Mouse (Mus musculus) MEL (cell line): ENCODE measurements around the gene Rprd2. TPM values are rescaled to one million over a fixed set of nuclear protein-coding genes. Genes with fewer than 3 reads are reported as not detected.

Source experiments
- DNase-seq: peaks from one replicate; pipeline ENCODE4 v3.0.0; 2011; ENCODE audit warnings: low read depth, low spot score
- H3K27ac ChIP-seq: 2 replicates; pipeline ENCODE4 v1.5.1; 2012; ENCODE audit warnings: low read depth, mild to moderate bottlenecking, control low read depth, low read length, moderate library complexity; ENCODE audit not compliant: control insufficient read depth
- H3K27me3 ChIP-seq, 2 experiments: fragments of 150-350 bp in 1 of 2; sonication (generic) in 1 of 2; 2 replicates each; pipeline ENCODE4 v1.6.1; 2012; ENCODE audit warnings: low read length in 2 of 2, mild to moderate bottlenecking in 2 of 2, improper control_type of control experiment in 1 of 2, moderate library complexity in 1 of 2; ENCODE audit not compliant: insufficient read depth in 2 of 2, control insufficient read depth in 1 of 2
- H3K36me3 ChIP-seq, 2 experiments: 2 replicates each; pipeline ENCODE4 v1.6.1; 2012 to 2014; ENCODE audit warnings: low read length in 2 of 2, improper control_type of control experiment in 1 of 2, inconsistent platforms in 1 of 2, mild to moderate bottlenecking in 1 of 2; ENCODE audit not compliant: insufficient read depth in 2 of 2, control insufficient read depth in 1 of 2
- H3K4me1 ChIP-seq, 2 experiments: fragments of 150-350 bp in 1 of 2; sonication (generic) in 1 of 2; 2 replicates each; pipeline ENCODE4 v1.6.1; 2012; ENCODE audit warnings: low read length in 2 of 2, improper control_type of control experiment in 1 of 2, mild to moderate bottlenecking in 1 of 2; ENCODE audit not compliant: insufficient read depth in 2 of 2, control insufficient read depth in 1 of 2
- H3K4me3 ChIP-seq, 2 experiments: fragments of 150-350 bp in 1 of 2; sonication (generic) in 1 of 2; 2 replicates each; pipeline ENCODE4 v1.5.1; 2012; ENCODE audit warnings: low read depth in 2 of 2, low read length in 2 of 2, mild to moderate bottlenecking in 2 of 2, moderate library complexity in 2 of 2, control low read depth in 1 of 2, improper control_type of control experiment in 1 of 2; ENCODE audit not compliant: control insufficient read depth in 1 of 2, insufficient read depth in 1 of 2
- H3K79me2 ChIP-seq: 2 replicates; pipeline ENCODE4 v1.6.1; 2012; ENCODE audit warnings: mild to moderate bottlenecking, low read length, moderate library complexity; ENCODE audit not compliant: control insufficient read depth, poor library complexity, insufficient read depth
- H3K9ac ChIP-seq: 2 replicates; pipeline ENCODE4 v1.6.1; 2012; ENCODE audit warnings: low read depth, mild to moderate bottlenecking, control low read depth, low read length, moderate library complexity; ENCODE audit not compliant: control insufficient read depth, poor library complexity, severe bottlenecking
- H3K9me3 ChIP-seq: fragments of 150-350 bp; sonication (generic); replicated peaks from 2 replicates; pipeline ENCODE4 v1.6.1; 2012; ENCODE audit warnings: mild to moderate bottlenecking, low read length, improper control_type of control experiment, moderate library complexity; ENCODE audit not compliant: insufficient read depth
- CHD1 ChIP-seq: IDR thresholded peaks from 2 replicates; pipeline ENCODE4 v1.6.1; 2012; ENCODE audit warnings: low read depth, mild to moderate bottlenecking, inconsistent platforms, low read length, improper control_type of control experiment
- CTCF ChIP-seq, 3 experiments: IDR thresholded peaks in 2 of 3; conservative IDR thresholded peaks in 1 of 3; 2 replicates each; pipeline ENCODE4 v1.5.1; 2011 to 2012; ENCODE audit warnings: low read length in 3 of 3, low read depth in 2 of 3, mild to moderate bottlenecking in 2 of 3, improper control_type of control experiment in 1 of 3, inconsistent platforms in 1 of 3, mixed read lengths in 1 of 3, moderate library complexity in 1 of 3; ENCODE audit not compliant: control insufficient read depth in 1 of 3, insufficient read depth in 1 of 3, poor library complexity in 1 of 3, severe bottlenecking in 1 of 3
- GATA1 ChIP-seq: IDR thresholded peaks from 2 replicates; pipeline ENCODE4 v1.6.1; 2011; ENCODE audit warnings: low read depth, low read length, improper control_type of control experiment
- KAT2A ChIP-seq: conservative IDR thresholded peaks from 2 replicates; pipeline ENCODE4 v1.6.1; 2012; ENCODE audit warnings: low read depth, low read length, improper control_type of control experiment, inconsistent platforms
- MAX ChIP-seq: IDR thresholded peaks from 2 replicates; pipeline ENCODE4 v1.6.1; 2011; ENCODE audit warnings: low read length, improper control_type of control experiment
- MAZ ChIP-seq: IDR thresholded peaks from 2 replicates; pipeline ENCODE4 v1.6.1; 2012; ENCODE audit warnings: low read depth, mild to moderate bottlenecking, inconsistent platforms, low read length, improper control_type of control experiment
- MYB ChIP-seq: IDR thresholded peaks from 2 replicates; pipeline ENCODE4 v1.6.1; 2011; ENCODE audit warnings: mild to moderate bottlenecking, low read depth, low read length, improper control_type of control experiment
- NELFE ChIP-seq: IDR thresholded peaks from 2 replicates; pipeline ENCODE4 v1.6.1; 2011; ENCODE audit warnings: low read depth, low read length, improper control_type of control experiment
- NRF1 ChIP-seq: IDR thresholded peaks from 2 replicates; pipeline ENCODE4 v1.6.1; 2014; ENCODE audit warnings: low read depth, mild to moderate bottlenecking, inconsistent platforms, low read length, improper control_type of control experiment, moderate library complexity; ENCODE audit not compliant: poor library complexity, insufficient read depth, severe bottlenecking
- POLR2A ChIP-seq, 2 experiments: IDR thresholded peaks; 2 replicates each; pipeline ENCODE4 v1.6.1; 2011 to 2012; ENCODE audit warnings: low read length in 2 of 2, mild to moderate bottlenecking in 2 of 2, control low read depth in 1 of 2, improper control_type of control experiment in 1 of 2, low read depth in 1 of 2, moderate library complexity in 1 of 2; ENCODE audit not compliant: control insufficient read depth in 1 of 2, insufficient read depth in 1 of 2, poor library complexity in 1 of 2
- POLR2AphosphoS5 ChIP-seq: IDR thresholded peaks from 2 replicates; pipeline ENCODE4 v1.6.1; 2012; ENCODE audit warnings: low read depth, borderline replicate concordance, mild to moderate bottlenecking, inconsistent platforms, low read length, moderate library complexity, mixed read lengths
- TAL1 ChIP-seq: IDR thresholded peaks from 2 replicates; pipeline ENCODE4 v1.6.1; 2012; ENCODE audit warnings: mild to moderate bottlenecking, inconsistent platforms, low read length, moderate library complexity, mixed read lengths
- TBP ChIP-seq: IDR thresholded peaks from 2 replicates; pipeline ENCODE4 v1.8.0; 2011; ENCODE audit warnings: low read depth, low read length, improper control_type of control experiment
- UBTF ChIP-seq: IDR thresholded peaks from 2 replicates; pipeline ENCODE4 v1.6.1; 2012; ENCODE audit warnings: low read depth, mild to moderate bottlenecking, inconsistent platforms, low read length, improper control_type of control experiment, moderate library complexity, borderline replicate concordance; ENCODE audit not compliant: insufficient read depth
- USF2 ChIP-seq, 2 experiments: IDR thresholded peaks; 2 replicates each; pipeline ENCODE4 v1.6.1; 2011 to 2012; ENCODE audit warnings: improper control_type of control experiment in 2 of 2, low read length in 2 of 2, borderline replicate concordance in 1 of 2, inconsistent platforms in 1 of 2, low read depth in 1 of 2, mild to moderate bottlenecking in 1 of 2; ENCODE audit not compliant: insufficient read depth in 1 of 2
- ZC3H11A ChIP-seq: IDR thresholded peaks from 2 replicates; pipeline ENCODE4 v1.6.1; 2012; ENCODE audit warnings: low read depth, mild to moderate bottlenecking, inconsistent platforms, low read length, improper control_type of control experiment
- ZKSCAN1 ChIP-seq: IDR thresholded peaks from 2 replicates; pipeline ENCODE4 v1.6.1; 2012; ENCODE audit warnings: low read depth, mild to moderate bottlenecking, inconsistent platforms, low read length, improper control_type of control experiment, moderate library complexity
- ZMIZ1 ChIP-seq: IDR thresholded peaks from 2 replicates; pipeline ENCODE4 v1.6.1; 2012; ENCODE audit warnings: low read depth, mild to moderate bottlenecking, inconsistent platforms, low read length, improper control_type of control experiment, moderate library complexity
- ZNF384 ChIP-seq: IDR thresholded peaks from 2 replicates; pipeline ENCODE4 v1.6.1; 2012; ENCODE audit warnings: low read depth, mild to moderate bottlenecking, inconsistent platforms, low read length, improper control_type of control experiment
- polyA plus RNA-seq, 2 experiments: library from polyadenylated mRNA; stranded (reverse) in 1 of 2; unstranded in 1 of 2; fragments of >175 nt in 1 of 2; fragments of >200 nt in 1 of 2; gene quantifications; 2 replicates each; pipeline versions ENCODE4 v1.2.1 to v1.2.4; 2012; ENCODE audit warnings: low replicate concordance in 2 of 2, low read depth in 1 of 2; ENCODE audit not compliant: insufficient read length in 2 of 2, insufficient read depth in 1 of 2, missing spikeins in 1 of 2
- total RNA-seq: library from RNA; depleted of rRNA; stranded (reverse); fragments of 300-350 nt; gene quantifications from 2 replicates; pipeline ENCODE4 v1.2.3, GENCODE M21; 2012

Rprd2 gene
- total and polyA plus RNA-seq, 3 experiments: 16.3 to 42.0 (median 31.9) TPM

- peak within 1 kb of the TSS; percentile 71 for H3K4me3 ChIP-seq
- peak; percentile 98 to 100 for TF ChIP-seq POLR2A (IDR thresholded peaks at IDR 0.05; ENCODE audit: control insufficient read depth in 1 of 2, insufficient read depth in 1 of 2, low read depth in 1 of 2, low read length in 2 of 2, poor library complexity in 1 of 2)
- TF ChIP-seq NRF1: no peak
- no peak for TF ChIP-seq CHD1
- TF ChIP-seq ZMIZ1: no peak
- peak in 1 of 2 experiments; percentile 86; a peak in 2 of 4 replicates for TF ChIP-seq USF2 (IDR thresholded peaks at IDR 0.05; ENCODE audit: borderline replicate concordance in 1 of 2, insufficient read depth in 1 of 2, low read depth in 1 of 2, low read length in 2 of 2)
- peak; percentile 96 for TF ChIP-seq TBP
- peak; percentile 95; the same call in 1 of the 2 replicates for TF ChIP-seq POLR2AphosphoS5
- TF ChIP-seq UBTF: peak; percentile 41; the same call in 1 of the 2 replicates
- 0 out of 6 replicates have a peak, but pooled peaks of 1 of the 3 experiments have one; percentile 3 for TF ChIP-seq CTCF (IDR thresholded peaks at IDR 0.05 in 2 of 3, conservative IDR thresholded peaks at IDR 0.05 in 1 of 3; ENCODE audit: control insufficient read depth in 1 of 3, insufficient read depth in 1 of 3, low read depth in 2 of 3, low read length in 3 of 3, poor library complexity in 1 of 3, severe bottlenecking in 1 of 3)
- peaks cover 29 to 44% of the 10 kb centered on the region in 2 experiments for H3K36me3 ChIP-seq
- H3K9ac ChIP-seq: peak within 1 kb of the TSS; percentile 86
- peaks cover 13 to 16% of the 10 kb centered on the region in 2 experiments; a peak in 3 of 4 replicates for H3K4me1 ChIP-seq
- peaks cover 27% of the 10 kb centered on the region for H3K79me2 ChIP-seq
- H3K9me3 ChIP-seq: no peaks in the 10 kb centered on the region
- peak within 1 kb of the TSS; percentile 94 for H3K27ac ChIP-seq
- no peaks in the 10 kb centered on the region for H3K27me3 ChIP-seq
- DNase-seq: peak; percentile 100
Measured at GRCm38 (mm10) chr3:95855502-95856089, 36.9 kb upstream of the Rprd2 start, which contains the start of gene Prpf3. Gene Prpf3, minus strand, starts transcription at chr3:95855885.

GRCm38 (mm10) chr3:95851317-95851716 lies 32.7 kb upstream of the Rprd2 start:
- Histone ChIP-seq H3K9ac (no peak overlapping the region), H3K27me3 (no peaks in the 10 kb centered on the region), H3K9me3 (no peaks in the 10 kb centered on the region), H3K36me3 (peaks cover 47 to 67% of the 10 kb centered on the region in 2 experiments), H3K4me1 (peaks cover 13 to 18% of the 10 kb centered on the region in 2 experiments; a peak in 3 of 4 replicates), H3K27ac (no peak overlapping the region), H3K79me2 (peaks cover 27% of the 10 kb centered on the region), H3K4me3 (no peak overlapping the region)
- TF ChIP-seq KAT2A (no peak), ZKSCAN1 (no peak), NELFE (no peak), MAZ (no peak), ZC3H11A (no peak), GATA1 (peak; percentile 89), MYB (no peak), ZNF384 (no peak), TAL1 (peak; percentile 71), MAX (no peak)
- DNase-seq: no peak
